Mouse (Mus musculus) kidney, adult 10 weeks (tissue): Measurements from ENCODE around the gene Scnn1b. TPM values are rescaled to one million over a fixed set of nuclear protein-coding genes. Genes with fewer than 3 reads are reported as not detected.

ENCODE experiments used
- polyA plus RNA-seq: library from polyadenylated mRNA; stranded (reverse); fragments of 350-450 nt; fragmentation: Illumina TruSeq; extraction: RNeasy Lipid Tissue Mini Kit (QIAGEN cat#74804); gene quantifications from one replicate; pipeline ENCODE4 v1.2.3, GENCODE M21; 2014; ENCODE audit warnings: low read depth, low replicate concordance

Scnn1b gene
- 12.2 TPM for polyA plus RNA-seq

DNA sequence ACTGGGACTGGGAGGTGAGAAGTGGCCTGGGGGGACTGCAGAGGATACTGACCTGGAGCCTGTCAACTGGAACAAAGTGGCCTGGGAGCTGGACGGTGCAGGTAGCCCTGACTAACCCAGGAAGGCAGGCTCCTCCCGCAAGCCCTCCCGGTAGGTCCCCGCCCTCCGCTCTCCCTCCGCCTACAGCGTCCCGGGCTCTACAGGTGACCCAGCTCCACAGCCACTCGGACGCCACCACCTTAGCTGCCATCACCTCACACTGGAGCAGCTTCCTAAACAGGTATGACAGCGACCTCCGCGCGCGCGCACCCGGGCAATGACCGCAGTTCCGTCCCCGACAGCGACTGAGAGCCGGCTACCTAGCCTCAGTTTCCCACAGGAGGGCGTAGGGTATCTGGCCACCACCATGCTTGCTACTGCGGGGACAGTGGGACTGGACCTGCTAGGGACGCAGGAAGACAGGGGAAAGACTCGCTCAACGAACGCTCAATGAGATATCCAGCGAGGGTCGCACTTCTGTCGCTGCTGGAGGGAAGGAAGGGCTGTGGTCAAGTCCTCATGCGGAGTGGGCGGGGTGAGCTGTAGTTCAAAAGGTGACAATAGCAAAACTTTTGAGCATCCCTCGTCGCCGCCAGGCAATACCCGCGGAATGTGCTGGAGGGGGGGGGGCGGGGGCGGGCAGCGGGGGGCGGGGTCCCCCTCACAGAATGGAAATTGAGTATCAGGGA, at the start of gene Scnn1b:
Gene Scnn1b, plus strand, starts transcription at position 181 of the 728 bp plus-strand sequence.

Other genes starting within 250 kb of the Scnn1b start
- 10.8 TPM for gene Usp31, start 157.8 kb upstream of the Scnn1b start, polyA plus RNA-seq
- gene Scnn1g, start 130.6 kb upstream of the Scnn1b start, polyA plus RNA-seq: 19.0 TPM
- gene Cog7, start 116.7 kb downstream of the Scnn1b start, polyA plus RNA-seq: 16.2 TPM
- 15.3 TPM for gene Gga2, start 156.2 kb downstream of the Scnn1b start, polyA plus RNA-seq
- 23.7 TPM for gene Ubfd1, start 202.1 kb downstream of the Scnn1b start, polyA plus RNA-seq
- 2.3 TPM for gene Ears2, start 202.2 kb downstream of the Scnn1b start, polyA plus RNA-seq
- gene Ndufab1, start 236.8 kb downstream of the Scnn1b start, polyA plus RNA-seq: 1,095 TPM